Mouse (Mus musculus): ENCODE data around the gene Fign. TPM values are rescaled to one million over a fixed set of nuclear protein-coding genes. Genes with fewer than 3 reads are reported as not detected.
A peak's percentile ranks its signal among the peaks of the same experiment; 100 is the strongest.

Gene Fign
- total RNA-seq, 1 experiment: 0.98 TPM

DNA sequence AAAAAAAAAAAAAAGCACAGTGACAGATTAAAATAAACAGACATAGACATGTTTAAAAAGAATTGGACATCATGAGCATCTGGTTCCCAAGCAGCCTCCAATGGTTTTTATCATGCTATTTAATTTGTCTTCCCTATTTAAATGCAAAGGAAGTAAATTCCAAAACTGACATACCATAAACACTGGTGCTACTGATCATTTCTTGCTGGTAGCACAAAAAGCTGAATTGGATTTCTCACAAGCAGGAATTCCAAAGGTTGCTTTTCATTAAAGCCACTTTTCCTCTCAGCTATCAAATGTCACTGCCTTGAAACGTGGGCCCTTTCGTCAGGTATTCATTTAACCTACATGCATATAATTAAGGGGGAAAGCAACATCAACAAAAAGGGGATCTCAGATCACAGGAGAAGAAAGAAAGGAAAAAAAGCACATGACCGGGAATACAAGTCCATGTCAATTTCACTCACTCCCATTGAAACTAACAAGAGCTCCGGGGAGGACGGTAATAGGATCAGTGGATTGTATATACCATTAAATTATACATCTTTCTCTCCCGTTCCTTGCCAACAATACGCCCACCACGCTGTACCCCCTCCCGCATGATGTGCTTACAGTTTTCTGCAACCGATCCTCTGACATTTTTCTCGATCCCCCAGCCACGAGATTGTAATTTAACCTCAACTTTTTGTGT, 972 bp downstream of the Fign start:
- H3K27ac ChIP-seq (ENCODE audit: insufficient read depth, low read depth, low read length, poor library complexity, severe bottlenecking): no peak overlapping the region
- in situ Hi-C loops (cut with MboI; ENCODE audit: low sequenced_read_pairs in 2 of 2, unreplicated experiment in 2 of 2): no loop called here
- no peak for TF ChIP-seq ZNF384 (IDR thresholded peaks at IDR 0.05; ENCODE audit: low read depth, low read length)
- TF ChIP-seq MAFK (IDR thresholded peaks at IDR 0.05; ENCODE audit: insufficient read depth, low read depth, low read length): no peak
- no peak for TF ChIP-seq HCFC1 (IDR thresholded peaks at IDR 0.05; ENCODE audit: borderline replicate concordance, insufficient read depth, low read length)
- no peak for TF ChIP-seq ZC3H11A (IDR thresholded peaks at IDR 0.05; ENCODE audit: borderline replicate concordance, low read depth, low read length)
- TF ChIP-seq CHD2 (IDR thresholded peaks at IDR 0.05; ENCODE audit: low read depth, low read length): no peak
- no peaks in the 10 kb centered on the region for H3K4me1 ChIP-seq (ENCODE audit: control insufficient read depth in 2 of 2, insufficient read depth in 2 of 2, low read length in 2 of 2, poor library complexity in 1 of 2)
- H3K36me3 ChIP-seq (ENCODE audit: control insufficient read depth, insufficient read depth, low read length, poor library complexity, severe bottlenecking): no peaks in the 10 kb centered on the region
- no peaks in the 10 kb centered on the region for H3K9me3 ChIP-seq (ENCODE audit: control insufficient read depth, insufficient read depth, low read depth, low read length)
- DNase-seq (ENCODE audit: low read depth, low spot score): no peak
- no peak overlapping the region for H3K9ac ChIP-seq (ENCODE audit: insufficient read depth, low read depth, low read length, poor library complexity, severe bottlenecking)
- H3K4me3 ChIP-seq (ENCODE audit: insufficient read depth in 1 of 2, low read depth in 1 of 2, low read length in 2 of 2, poor library complexity in 1 of 2, severe bottlenecking in 1 of 2): peak overlapping the region in 1 of 2 experiments; percentile 67; a peak in 3 of 4 replicates

DNA sequence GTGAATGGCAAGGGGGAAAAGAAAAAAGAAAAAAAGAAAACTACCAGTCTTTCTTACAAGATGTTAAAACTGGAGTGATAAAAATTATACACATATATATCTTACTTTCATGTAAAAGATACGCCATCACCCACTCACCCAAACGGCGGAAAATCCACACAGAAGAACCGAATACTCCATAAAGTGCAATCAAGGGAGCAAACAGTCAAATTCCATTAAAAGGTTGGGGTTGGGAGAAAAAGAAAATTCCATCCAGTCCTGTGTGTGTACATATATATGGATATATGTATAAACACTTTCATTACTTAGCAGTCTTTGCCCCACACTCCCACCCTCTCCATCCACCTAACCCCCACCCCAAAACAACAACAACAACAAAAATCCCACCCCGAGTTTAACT, 1.7 kb downstream of the Fign start:
- H3K9me3 ChIP-seq (ENCODE audit: control insufficient read depth, insufficient read depth, low read depth, low read length): no peaks in the 10 kb centered on the region
- H3K9ac ChIP-seq (ENCODE audit: insufficient read depth, low read depth, low read length, poor library complexity, severe bottlenecking): no peak overlapping the region
- TF ChIP-seq CHD2 (IDR thresholded peaks at IDR 0.05; ENCODE audit: low read depth, low read length) (no peak), HCFC1 (IDR thresholded peaks at IDR 0.05; ENCODE audit: borderline replicate concordance, insufficient read depth, low read length) (no peak), MAFK (IDR thresholded peaks at IDR 0.05; ENCODE audit: insufficient read depth, low read depth, low read length) (no peak), ZNF384 (IDR thresholded peaks at IDR 0.05; ENCODE audit: low read depth, low read length) (no peak), ZC3H11A (IDR thresholded peaks at IDR 0.05; ENCODE audit: borderline replicate concordance, low read depth, low read length) (no peak)
- no peak overlapping the region for H3K4me3 ChIP-seq (ENCODE audit: insufficient read depth in 1 of 2, low read depth in 1 of 2, low read length in 2 of 2, poor library complexity in 1 of 2, severe bottlenecking in 1 of 2)
- H3K4me1 ChIP-seq (ENCODE audit: control insufficient read depth in 2 of 2, insufficient read depth in 2 of 2, low read length in 2 of 2, poor library complexity in 1 of 2): no peaks in the 10 kb centered on the region
- H3K36me3 ChIP-seq (ENCODE audit: control insufficient read depth, insufficient read depth, low read length, poor library complexity, severe bottlenecking): no peaks in the 10 kb centered on the region
- DNase-seq (ENCODE audit: low read depth, low spot score): no peak
- H3K27ac ChIP-seq (ENCODE audit: insufficient read depth, low read depth, low read length, poor library complexity, severe bottlenecking): no peak overlapping the region
- in situ Hi-C loops (cut with MboI; ENCODE audit: low sequenced_read_pairs in 2 of 2, unreplicated experiment in 2 of 2): no loop called here

DNA sequence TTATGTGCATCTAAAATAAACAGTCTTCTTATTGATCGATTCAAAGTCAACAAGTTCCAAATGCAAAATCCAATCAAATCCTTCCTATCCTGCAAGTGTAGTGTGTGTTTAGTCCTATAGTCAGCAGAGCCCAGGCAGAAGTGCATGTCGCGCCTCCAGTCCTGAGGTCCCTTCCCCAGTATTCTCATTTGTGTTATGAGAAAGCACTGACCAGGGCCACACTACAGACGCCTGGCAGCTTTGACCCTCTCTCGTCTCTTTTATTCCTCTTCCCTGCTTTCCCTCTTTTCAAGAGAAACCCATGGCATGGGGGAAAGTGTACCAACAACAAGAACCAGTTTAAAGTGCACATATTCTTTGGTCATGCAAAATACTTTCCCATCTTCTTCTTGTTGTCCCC, 2.3 kb downstream of the Fign start:
- no peaks in the 10 kb centered on the region for H3K36me3 ChIP-seq (ENCODE audit: control insufficient read depth, insufficient read depth, low read length, poor library complexity, severe bottlenecking)
- H3K4me1 ChIP-seq (ENCODE audit: control insufficient read depth in 2 of 2, insufficient read depth in 2 of 2, low read length in 2 of 2, poor library complexity in 1 of 2): no peaks in the 10 kb centered on the region
- no peak overlapping the region for H3K9ac ChIP-seq (ENCODE audit: insufficient read depth, low read depth, low read length, poor library complexity, severe bottlenecking)
- no peak overlapping the region for H3K4me3 ChIP-seq (ENCODE audit: insufficient read depth in 1 of 2, low read depth in 1 of 2, low read length in 2 of 2, poor library complexity in 1 of 2, severe bottlenecking in 1 of 2)
- TF ChIP-seq CHD2 (IDR thresholded peaks at IDR 0.05; ENCODE audit: low read depth, low read length): no peak
- no peak for TF ChIP-seq ZC3H11A (IDR thresholded peaks at IDR 0.05; ENCODE audit: borderline replicate concordance, low read depth, low read length)
- no peak for TF ChIP-seq MAFK (IDR thresholded peaks at IDR 0.05; ENCODE audit: insufficient read depth, low read depth, low read length)
- no peak for TF ChIP-seq HCFC1 (IDR thresholded peaks at IDR 0.05; ENCODE audit: borderline replicate concordance, insufficient read depth, low read length)
- no peak for TF ChIP-seq ZNF384 (IDR thresholded peaks at IDR 0.05; ENCODE audit: low read depth, low read length)
- H3K27ac ChIP-seq (ENCODE audit: insufficient read depth, low read depth, low read length, poor library complexity, severe bottlenecking): no peak overlapping the region
- no peak for DNase-seq (ENCODE audit: low read depth, low spot score)
- in situ Hi-C loops (cut with MboI; ENCODE audit: low sequenced_read_pairs in 2 of 2, unreplicated experiment in 2 of 2): no loop called here
- H3K9me3 ChIP-seq (ENCODE audit: control insufficient read depth, insufficient read depth, low read depth, low read length): no peaks in the 10 kb centered on the region

GRCm38 (mm10) chr2:64093087-64093486, 4.8 kb downstream of the Fign start:
- no peak for DNase-seq (ENCODE audit: low read depth, low spot score)
- Histone ChIP-seq H3K9ac (ENCODE audit: insufficient read depth, low read depth, low read length, poor library complexity, severe bottlenecking) (no peak overlapping the region), H3K27ac (ENCODE audit: insufficient read depth, low read depth, low read length, poor library complexity, severe bottlenecking) (no peak overlapping the region), H3K4me1 (ENCODE audit: control insufficient read depth in 2 of 2, insufficient read depth in 2 of 2, low read length in 2 of 2, poor library complexity in 1 of 2) (no peaks in the 10 kb centered on the region), H3K9me3 (ENCODE audit: control insufficient read depth, insufficient read depth, low read depth, low read length) (no peaks in the 10 kb centered on the region), H3K4me3 (ENCODE audit: insufficient read depth in 1 of 2, low read depth in 1 of 2, low read length in 2 of 2, poor library complexity in 1 of 2, severe bottlenecking in 1 of 2) (no peak overlapping the region), H3K36me3 (ENCODE audit: control insufficient read depth, insufficient read depth, low read length, poor library complexity, severe bottlenecking) (no peaks in the 10 kb centered on the region)
- TF ChIP-seq MAFK (IDR thresholded peaks at IDR 0.05; ENCODE audit: insufficient read depth, low read depth, low read length) (no peak), ZNF384 (IDR thresholded peaks at IDR 0.05; ENCODE audit: low read depth, low read length) (no peak), HCFC1 (IDR thresholded peaks at IDR 0.05; ENCODE audit: borderline replicate concordance, insufficient read depth, low read length) (no peak), ZC3H11A (IDR thresholded peaks at IDR 0.05; ENCODE audit: borderline replicate concordance, low read depth, low read length) (no peak), CHD2 (IDR thresholded peaks at IDR 0.05; ENCODE audit: low read depth, low read length) (no peak)
- in situ Hi-C loops (cut with MboI; ENCODE audit: low sequenced_read_pairs in 2 of 2, unreplicated experiment in 2 of 2): no loop called here
